Mouse (Mus musculus) megakaryocyte, embryonic 14.5 days (primary cell): Measurements from ENCODE around the gene Prkch.

ENCODE experiments used
- FLI1 ChIP-seq: IDR thresholded peaks from 2 replicates; pipeline ENCODE4 v1.6.1; 2012; ENCODE audit warnings: low read length, inconsistent platforms, mixed read lengths
- GATA1 ChIP-seq: IDR thresholded peaks from 3 replicates; pipeline ENCODE4 v1.6.1; 2012; ENCODE audit warnings: mixed read lengths, low read length, inconsistent platforms, borderline replicate concordance

DNA sequence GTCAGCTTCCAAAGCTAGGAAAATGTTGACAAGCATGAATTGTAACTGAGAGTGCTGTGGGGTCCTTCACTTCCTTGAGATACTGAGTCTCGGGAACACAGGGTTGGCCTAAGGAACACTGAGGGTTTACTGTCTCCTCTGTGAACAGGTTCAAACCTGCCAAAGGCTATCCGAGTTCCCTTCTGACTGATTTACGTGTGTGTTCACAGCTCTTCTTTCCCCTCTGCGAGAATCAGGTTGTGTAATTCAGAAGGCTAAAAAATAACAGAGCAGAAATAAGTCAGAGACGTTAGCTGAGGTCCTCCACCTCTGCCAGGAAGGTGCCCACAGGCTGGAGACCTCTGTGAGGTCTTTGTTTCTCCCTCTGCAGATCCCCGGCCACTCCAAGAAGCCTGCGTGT lies 148.3 kb downstream of the Prkch start:
- no peak for TF ChIP-seq GATA1
- no peak for TF ChIP-seq FLI1
